Mouse (Mus musculus) layer of hippocampus, adult 8-10 months (tissue): ENCODE measurements at regions not wholly inside any gene's neighbourhood (a gene's known extent, or its start where the extent isn't known, plus 50 kb on each side); places are given as distances from the start of the nearest gene placed in this dataset.
A peak's percentile ranks its signal among the peaks of the same experiment; 100 is the strongest.

Source experiments
- DNase-seq, 2 experiments: peaks; one replicate each; pipeline ENCODE4 v3.0.0; 2022; ENCODE audit warnings: low spot score in 2 of 2

DNA sequence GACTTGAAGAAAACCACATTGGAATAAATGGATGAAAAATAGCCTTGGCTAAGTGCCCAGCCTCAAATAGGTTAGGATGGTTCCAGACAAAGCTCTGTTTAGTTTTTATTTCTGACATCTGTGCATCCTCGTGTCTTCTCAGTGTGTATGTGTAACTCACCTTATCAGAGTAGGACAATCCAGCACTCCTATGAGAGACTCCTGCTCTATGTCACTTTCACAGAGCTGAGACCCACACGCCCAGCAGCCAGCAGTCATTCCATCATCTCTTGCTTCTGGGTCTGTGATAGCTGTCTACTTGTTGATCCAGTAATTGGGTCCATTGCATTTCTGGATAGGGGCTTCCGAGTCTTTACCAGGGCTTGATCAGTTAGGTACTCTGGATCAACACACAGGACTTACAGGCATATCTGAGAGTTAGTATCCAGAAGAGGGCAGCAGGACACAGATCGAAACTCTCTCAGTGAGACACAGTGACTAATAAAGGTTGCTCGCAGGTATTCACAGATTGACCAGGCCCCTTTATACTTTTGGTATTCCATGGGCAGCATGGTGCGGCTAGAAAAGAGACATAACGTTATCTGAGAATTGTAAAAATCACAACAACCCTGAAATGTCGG lies 286.3 kb upstream of the Fam92a start:
- DNase-seq = no peak

GRCm38 (mm10) chr4:12452086-12452485 lies 280.3 kb upstream of the Fam92a start:
- DNase-seq = peak in 1 of 2 experiments; percentile 35

DNA sequence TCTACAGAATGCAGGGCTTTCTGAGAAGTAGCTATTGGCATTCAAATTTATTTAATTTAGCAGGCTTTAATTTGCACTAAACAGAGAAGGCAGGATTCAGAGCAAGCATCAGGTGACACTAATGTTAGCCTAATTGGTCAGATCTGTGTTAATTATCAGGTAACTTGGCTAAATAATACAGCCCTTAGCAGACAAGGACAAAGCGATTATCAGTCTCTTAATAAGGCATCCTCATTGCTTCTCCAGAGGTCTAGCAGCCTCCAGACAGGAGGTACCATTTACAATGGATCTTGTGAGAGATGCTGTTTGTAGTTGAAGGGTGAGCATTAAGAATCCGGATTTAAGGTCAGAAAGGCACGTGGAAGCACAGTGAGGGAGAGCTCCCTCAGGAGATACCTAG lies 253.7 kb upstream of the Fam92a start:
- no peak for DNase-seq

DNA sequence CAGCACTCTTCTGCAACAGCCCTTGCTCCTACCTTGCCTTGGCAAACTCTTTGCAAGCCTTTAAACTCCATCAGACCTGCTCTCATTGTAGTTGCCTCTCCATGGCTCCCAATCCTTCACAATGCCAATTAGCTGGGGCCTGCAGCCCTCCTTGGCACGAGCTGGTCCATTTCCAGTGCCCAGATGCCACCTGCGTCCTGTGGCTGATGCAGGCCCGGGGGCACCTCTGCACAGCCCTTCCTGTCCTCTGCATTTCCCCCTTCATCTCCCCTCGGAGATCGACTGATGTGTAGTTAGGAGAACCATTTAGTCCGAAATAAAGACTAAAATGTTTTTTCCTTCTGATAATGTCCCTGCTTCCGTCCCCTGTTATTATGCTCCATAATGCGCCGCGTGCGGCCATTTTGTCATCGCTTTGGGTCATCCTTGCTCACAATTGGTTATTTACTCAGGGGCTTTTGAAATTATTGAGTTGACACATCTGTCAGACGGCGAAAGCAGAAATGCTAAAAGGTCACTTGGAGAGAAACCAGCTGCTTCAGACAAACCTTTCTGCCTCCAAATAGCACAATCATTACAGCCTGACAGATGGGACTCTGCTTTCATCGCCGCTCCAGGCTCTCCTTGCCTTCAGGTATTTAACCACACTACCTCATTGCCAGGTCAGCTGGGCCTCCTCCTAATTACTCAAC lies 250.0 kb upstream of the Fam92a start:
- DNase-seq = no peak

DNA sequence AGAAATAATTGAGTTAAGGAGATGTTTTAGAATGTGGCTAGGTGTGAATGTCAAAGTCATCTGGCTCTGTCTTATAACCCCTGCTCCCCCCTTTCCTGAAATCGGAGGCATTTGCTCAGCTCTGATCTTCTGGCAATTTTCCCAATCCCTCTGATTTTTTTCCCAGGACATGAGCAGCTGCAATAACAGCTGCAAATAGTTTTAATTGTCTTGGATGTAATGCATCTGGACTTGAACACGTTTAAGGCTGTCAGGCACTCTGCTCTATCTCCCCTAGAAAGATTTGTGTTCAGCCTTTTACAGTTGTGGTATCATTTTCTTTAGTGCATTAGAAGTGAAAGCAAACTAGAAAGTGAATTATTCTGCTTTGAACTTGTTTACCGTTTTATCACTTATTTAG lies 246.3 kb upstream of the Fam92a start:
- DNase-seq = no peak

- no peak for DNase-seq
These were observed 223.5 kb upstream of the Fam92a start for GRCm38 (mm10) chr4:12395344-12395743.

GRCm38 (mm10) chr4:12376797-12377570 lies 205.2 kb upstream of the Fam92a start:
- no peak for DNase-seq

DNA sequence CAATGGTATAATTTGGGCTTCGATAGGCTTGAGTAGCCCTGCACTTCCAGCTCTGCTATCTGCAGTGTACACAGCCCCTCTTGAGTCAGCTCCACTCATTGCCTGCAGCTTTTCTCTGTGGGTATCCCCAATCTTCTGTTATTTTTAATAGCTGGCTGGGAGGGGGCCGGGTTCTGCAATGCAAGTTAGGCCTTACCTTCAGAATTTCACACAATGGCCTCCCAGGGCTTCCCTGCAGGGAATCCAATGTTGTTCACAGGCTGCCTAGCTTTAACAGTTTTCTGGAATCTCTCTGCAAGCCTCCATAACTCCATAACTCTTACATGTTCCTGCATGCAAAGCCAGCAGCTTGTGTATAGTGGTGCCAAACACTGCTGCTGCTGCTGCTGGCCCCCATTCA lies 197.7 kb upstream of the Fam92a start:
- no peak for DNase-seq

- DNase-seq = no peak
These were observed 185.3 kb upstream of the Fam92a start for GRCm38 (mm10) chr4:12356992-12357634.

GRCm38 (mm10) chr4:12353337-12353856 lies 181.6 kb upstream of the Fam92a start:
- no peak for DNase-seq

DNA sequence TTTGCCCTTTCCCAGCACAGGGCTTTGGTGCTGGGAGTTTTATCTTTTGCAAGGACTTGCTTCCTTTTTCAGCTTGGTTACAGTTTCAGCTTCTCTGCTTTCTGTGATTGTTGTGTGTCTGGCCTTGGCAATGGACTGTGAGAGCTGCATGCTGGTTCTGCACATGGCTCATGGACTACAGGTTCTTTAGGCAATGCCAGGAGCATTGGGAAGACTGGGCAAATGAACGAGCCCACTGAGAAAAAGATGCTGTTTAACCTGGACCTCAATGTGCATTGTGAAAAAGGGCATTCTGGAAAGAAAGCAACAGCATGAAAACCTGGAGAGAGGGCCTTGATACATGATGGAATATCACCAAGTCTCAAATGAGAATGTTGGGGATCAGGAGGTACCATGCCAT lies 167.4 kb upstream of the Fam92a start:
- no peak for DNase-seq

GRCm38 (mm10) chr4:12334832-12335587 lies 163.2 kb upstream of the Fam92a start:
- DNase-seq = no peak

DNA sequence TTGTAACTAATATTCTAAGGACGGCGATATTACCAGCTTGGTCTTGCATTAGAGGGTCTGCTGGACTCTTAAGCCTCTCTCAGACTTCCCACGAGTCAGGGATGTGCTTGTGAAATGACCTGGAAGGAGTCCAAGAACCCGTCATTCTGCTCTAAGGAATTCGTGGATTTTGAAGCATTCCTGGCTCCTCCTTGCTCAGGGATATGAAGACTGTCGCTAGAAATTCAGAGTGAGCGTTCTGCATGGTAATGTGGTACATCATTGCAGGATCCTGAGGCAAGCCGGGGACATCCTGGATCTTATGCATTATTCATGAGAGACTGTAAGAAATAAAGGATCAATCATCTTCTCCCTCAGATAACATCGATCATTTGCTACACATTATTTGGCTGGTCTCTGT lies 162.6 kb upstream of the Fam92a start:
- peak in 1 of 2 experiments; percentile 8 for DNase-seq

GRCm38 (mm10) chr4:12316024-12316423 lies 144.2 kb upstream of the Fam92a start:
- DNase-seq = no peak

- DNase-seq = no peak
These were observed 136.5 kb upstream of the Fam92a start for GRCm38 (mm10) chr4:12308332-12308731.

DNA sequence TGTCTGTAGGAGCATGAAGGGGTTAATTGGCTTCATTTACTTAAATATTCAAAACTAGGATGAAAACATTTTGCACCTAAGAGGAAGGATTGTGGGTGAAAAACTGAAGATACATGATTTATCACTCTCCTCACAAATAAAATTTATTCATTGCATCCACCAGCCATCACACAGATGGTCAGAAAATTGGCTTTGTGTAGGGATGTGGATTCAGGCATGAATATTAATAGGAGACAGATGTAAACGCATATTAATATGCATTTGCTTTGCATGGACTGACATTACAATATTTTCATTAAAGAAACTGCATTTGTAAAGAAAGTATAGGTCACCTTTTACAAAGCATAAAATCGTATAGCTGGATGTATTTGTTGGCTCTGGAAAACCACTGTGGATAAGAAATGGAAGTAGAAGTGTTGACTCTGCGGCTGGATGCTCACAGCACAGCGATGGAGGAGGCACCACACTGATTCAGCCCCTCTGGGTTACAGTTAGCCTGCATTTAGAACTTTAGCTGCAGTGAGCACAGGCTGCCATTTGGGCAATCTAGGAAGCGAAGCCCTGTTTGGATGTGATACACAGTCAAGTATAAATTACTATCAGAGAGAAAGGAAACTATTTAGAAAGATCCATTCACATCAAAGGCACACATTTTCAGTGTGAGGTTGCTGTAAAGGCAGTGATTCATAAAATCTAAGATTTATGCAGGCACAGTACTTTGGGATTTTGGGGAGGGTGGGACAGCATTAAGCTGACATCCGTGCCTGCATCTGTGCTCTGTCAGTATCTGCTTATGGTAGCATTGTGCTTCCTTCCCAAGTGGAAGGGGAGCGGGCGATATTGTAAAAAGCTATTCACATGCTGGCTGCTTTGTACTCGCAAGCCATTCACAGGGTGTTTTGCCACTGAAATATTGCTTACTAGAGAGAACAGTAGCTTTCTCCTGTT lies 135.1 kb upstream of the Fam92a start:
- peak in 1 of 2 experiments; percentile 3 for DNase-seq

DNA sequence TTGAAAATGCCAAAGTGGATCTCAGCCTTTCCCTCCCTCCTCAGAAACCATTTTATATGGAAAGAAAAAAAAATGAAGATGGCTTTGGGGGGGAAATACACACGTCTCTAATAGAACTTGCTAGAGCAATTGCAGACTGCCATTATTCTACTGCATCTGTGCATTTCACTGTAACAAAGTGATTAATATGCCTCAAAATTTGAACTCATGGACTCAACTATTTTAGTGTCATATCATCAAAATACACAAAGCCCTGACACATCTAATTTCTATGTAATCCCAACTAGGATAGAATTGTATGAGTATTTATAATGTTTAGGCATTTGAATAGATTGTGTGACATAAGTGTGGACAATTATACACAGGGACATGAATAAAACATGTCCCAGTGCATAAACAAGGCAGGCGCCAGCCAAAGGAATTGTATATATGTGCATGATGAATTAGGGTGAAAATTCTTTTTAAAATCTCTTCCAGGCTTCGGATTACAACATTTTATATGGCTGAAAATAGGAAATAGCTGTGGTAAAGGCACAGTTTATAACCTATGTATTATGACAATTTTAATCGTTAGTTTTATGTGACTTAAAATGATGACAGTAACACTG lies 115.4 kb upstream of the Fam92a start:
- no peak for DNase-seq

GRCm38 (mm10) chr4:12286391-12286790 lies 114.6 kb upstream of the Fam92a start:
- DNase-seq = no peak

DNA sequence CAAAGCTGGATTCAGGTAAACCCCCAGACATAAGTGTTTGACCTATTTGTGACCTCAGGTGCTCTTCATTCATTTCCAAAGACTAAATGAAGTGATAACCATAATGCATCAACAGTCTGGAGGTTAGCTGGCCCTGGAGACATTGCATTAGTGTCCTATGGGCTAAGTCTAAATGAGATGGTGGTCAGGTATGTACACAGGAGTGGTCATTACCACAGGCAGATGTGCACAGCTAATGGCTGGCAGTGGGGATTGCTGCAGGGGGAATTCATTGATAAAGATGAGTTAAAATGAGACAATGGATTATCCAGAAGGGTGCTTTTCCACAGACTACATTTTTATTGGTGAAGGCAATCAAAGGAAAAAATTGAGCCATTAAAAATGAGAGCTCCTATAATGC lies 114.2 kb upstream of the Fam92a start:
- no peak for DNase-seq

DNA sequence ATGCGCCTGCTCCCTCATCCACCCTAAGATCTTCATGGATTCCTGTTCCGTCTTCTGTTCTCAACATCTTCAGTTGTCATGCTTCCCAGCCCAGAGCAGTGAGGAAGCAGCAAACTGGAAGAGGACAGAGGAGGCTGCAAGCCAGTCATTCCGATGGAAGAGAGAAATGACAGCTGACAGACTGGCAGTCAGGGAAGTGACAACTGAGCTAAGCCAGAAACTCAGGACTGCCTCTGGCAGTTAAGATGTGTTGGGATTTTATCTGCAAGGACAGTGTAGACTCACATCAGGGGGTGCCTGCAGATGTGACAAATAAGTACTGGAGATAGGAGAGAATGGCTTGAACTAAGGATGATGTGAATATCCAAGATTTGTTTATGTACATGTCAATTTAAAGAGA lies 106.1 kb upstream of the Fam92a start:
- DNase-seq = no peak
